Mouse (Mus musculus): ENCODE measurements around the gene Wwox. TPM values are rescaled to one million over a fixed set of nuclear protein-coding genes. Genes with fewer than 3 reads are reported as not detected.

Gene Wwox
- polyA plus RNA-seq, 1 experiment from 2014 or later = 9.0 TPM

DNA sequence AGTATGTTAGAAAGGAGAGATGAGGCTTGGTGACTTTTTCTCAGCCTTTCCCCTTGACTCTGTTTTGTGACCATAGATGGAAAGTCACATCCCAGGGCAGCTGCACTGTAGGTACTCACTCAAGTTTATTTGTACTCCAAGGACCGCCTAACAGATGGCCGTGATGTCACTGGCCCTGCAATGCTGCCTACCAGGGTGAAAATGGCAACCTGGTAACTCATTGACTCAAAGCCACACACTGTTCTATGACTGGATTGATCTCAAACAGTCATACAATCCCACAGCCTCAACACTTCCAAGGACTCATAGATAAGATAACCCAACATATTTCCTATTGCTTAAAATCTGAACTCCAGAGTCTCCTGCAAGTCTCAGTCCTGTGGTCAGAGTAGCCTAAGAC lies 754.3 kb downstream of the Wwox start:
- no peak overlapping the region for H3K4me3 ChIP-seq
- WGBS = 80% methylated on average over 2 of the region's 2 CpGs

DNA sequence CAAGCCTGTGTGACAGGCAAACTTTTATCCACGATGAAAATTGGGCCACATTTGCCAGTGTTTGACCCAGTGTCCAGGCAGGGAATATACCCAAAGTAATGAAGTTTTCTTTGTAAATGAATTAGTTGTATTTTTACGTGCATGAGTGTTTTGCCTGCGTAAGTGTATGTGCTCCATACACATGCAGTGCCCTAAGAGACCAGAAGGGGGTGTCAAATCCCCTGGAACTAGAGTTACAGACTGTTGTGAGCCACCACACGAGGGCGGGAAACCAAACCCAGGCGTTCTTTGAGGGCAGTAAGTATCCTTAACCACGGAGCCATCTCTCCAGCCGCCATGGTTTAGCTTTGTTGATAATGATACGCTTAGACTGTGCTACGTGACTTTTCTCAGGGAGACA lies 755.9 kb downstream of the Wwox start:
- Histone ChIP-seq H3K4me3 (no peak overlapping the region), H3K27ac (replicated peaks) (no peak overlapping the region), H3K27me3 (replicated peaks) (peaks cover 23% of the 10 kb centered on the region), H3K9me3 (no peaks in the 10 kb centered on the region), H3K4me2 (no peak overlapping the region), H3K4me1 (peaks cover 15% of the 10 kb centered on the region), H3K9ac (no peak overlapping the region), H3K36me3 (no peaks in the 10 kb centered on the region)
- 86% methylated on average over 10 of the region's 10 CpGs for WGBS
- no peak for ATAC-seq (ENCODE audit: extremely low read depth, insufficient number of reproducible peaks, low FRiP score, low TSS enrichment)

More for the DNA sequence above, 754.3 kb downstream of the Wwox start:
- no peak for ATAC-seq (ENCODE audit: extremely low read depth, insufficient number of reproducible peaks, low FRiP score, low TSS enrichment)
- Histone ChIP-seq H3K27me3 (replicated peaks) (peaks cover 10% of the 10 kb centered on the region), H3K9ac (no peak overlapping the region), H3K4me2 (no peak overlapping the region), H3K9me3 (no peaks in the 10 kb centered on the region), H3K27ac (replicated peaks) (no peak overlapping the region), H3K4me1 (peaks cover 6% of the 10 kb centered on the region; the same call in 1 of the 2 replicates), H3K36me3 (no peaks in the 10 kb centered on the region)

DNA sequence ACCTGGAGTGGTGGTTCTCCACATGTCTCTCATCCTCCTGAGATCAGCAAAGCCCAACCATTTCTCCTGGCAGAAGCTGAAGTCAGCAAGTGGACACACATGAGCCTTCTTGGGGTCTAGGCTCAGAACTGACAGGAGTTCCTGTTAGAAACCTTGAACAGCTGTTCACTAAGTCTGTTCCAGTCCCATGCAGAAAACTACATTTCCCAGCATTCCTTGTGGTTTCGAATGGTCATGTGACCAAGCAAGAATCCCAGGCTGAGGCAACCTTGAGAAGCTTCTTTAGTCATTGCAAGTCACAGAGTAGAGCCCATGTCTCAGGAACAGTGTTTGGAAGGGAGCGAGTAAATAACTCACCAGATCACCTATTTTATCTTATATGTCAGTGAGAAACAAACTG lies 757.4 kb downstream of the Wwox start:
- H3K9ac ChIP-seq = no peak overlapping the region
- H3K4me2 ChIP-seq = no peak overlapping the region
- H3K4me3 ChIP-seq = no peak overlapping the region
- ATAC-seq (ENCODE audit: extremely low read depth, insufficient number of reproducible peaks, low FRiP score, low TSS enrichment) = no peak
- no peak overlapping the region for H3K27ac ChIP-seq (replicated peaks)
- 60% methylated on average over 2 of the region's 2 CpGs for WGBS
- H3K27me3 ChIP-seq (replicated peaks) = peaks cover 33% of the 10 kb centered on the region
- peaks cover 15% of the 10 kb centered on the region for H3K4me1 ChIP-seq
- no peaks in the 10 kb centered on the region for H3K9me3 ChIP-seq
- H3K36me3 ChIP-seq = no peaks in the 10 kb centered on the region

DNA sequence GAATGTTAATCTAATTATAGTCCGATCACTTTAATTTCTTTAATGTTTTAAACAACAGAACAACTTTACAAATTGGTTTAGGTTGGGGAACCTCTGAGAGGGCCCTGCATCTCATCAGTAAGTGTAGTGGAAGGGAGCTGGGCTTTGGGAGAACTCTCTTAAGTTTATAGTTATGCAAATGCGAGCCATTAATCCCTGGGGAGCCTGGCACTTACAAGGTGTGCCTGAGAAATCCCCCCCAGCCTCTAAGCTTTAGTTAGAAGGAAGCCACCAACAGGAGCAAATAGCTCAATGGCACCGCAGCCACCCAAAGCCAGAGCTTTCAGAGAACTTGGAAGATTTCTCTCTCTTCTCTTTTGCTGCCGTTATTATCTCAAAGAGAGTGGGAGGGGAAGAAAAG lies 759.7 kb downstream of the Wwox start:
- Histone ChIP-seq H3K4me3 (no peak overlapping the region), H3K9me3 (no peaks in the 10 kb centered on the region), H3K9ac (no peak overlapping the region), H3K4me2 (peak overlapping the region; percentile 26), H3K27ac (replicated peaks) (no peak overlapping the region), H3K27me3 (replicated peaks) (peaks cover 36% of the 10 kb centered on the region), H3K36me3 (no peaks in the 10 kb centered on the region), H3K4me1 (peaks cover 10% of the 10 kb centered on the region; the same call in 1 of the 2 replicates)
- ATAC-seq (ENCODE audit: extremely low read depth, insufficient number of reproducible peaks, low FRiP score, low TSS enrichment) = no peak
- WGBS = 21% methylated on average over 4 of the region's 4 CpGs

DNA sequence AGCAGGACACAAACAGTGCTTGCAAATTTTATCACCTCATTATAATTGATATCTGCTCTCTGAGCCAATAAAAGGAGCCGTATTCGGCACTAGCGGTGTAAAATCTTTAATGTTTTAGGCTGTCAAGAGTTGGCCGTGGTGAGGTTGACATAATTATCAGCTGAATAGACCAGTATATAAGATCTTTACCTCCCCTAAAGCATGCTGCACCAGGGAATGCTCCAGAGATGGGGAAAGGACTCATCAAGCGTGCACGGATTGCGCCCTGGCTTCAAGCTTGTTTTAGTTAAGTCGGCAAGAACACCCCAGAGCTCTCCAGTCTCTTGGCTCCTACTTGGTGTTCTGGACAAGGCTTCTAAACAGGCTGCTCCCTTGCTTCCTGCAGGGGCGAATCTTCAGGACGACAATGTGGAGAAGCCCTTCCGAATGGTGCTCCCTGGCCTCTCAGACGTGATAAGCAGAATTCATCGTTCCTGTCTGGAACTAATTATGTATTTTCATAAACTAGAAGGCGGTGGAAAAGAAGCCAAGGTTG lies 760.2 kb downstream of the Wwox start:
- Histone ChIP-seq H3K27ac (replicated peaks) (no peak overlapping the region), H3K4me1 (peaks cover 9% of the 10 kb centered on the region; the same call in 1 of the 2 replicates), H3K36me3 (no peaks in the 10 kb centered on the region), H3K4me2 (peak overlapping the region; percentile 26), H3K9ac (no peak overlapping the region), H3K9me3 (no peaks in the 10 kb centered on the region), H3K4me3 (no peak overlapping the region), H3K27me3 (replicated peaks) (peaks cover 36% of the 10 kb centered on the region)
- no peak for ATAC-seq (ENCODE audit: extremely low read depth, insufficient number of reproducible peaks, low FRiP score, low TSS enrichment)
- WGBS = 18% methylated on average over 14 of the region's 14 CpGs

DNA sequence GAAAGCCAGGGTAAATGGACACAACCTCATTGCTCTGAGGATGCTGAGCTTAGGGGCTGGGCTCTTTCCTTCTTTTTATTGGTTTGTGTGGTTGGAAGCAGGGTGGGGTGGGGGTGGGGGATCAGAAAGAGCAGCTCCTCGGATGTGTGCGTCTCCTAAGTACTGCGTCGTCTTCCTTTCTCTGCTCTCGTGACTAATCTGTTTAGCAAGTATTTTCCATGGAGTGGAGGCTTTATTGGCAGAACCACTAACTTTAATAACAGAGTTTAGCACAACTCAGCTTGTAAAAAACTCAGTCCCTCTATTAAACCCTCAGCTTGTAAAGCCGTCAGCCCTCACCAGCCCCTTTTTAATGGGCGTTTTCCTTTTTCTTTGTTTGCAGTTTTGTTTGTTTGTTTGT lies 762.3 kb downstream of the Wwox start:
- WGBS = 64% methylated on average over 7 of the region's 7 CpGs
- no peak for ATAC-seq (ENCODE audit: extremely low read depth, insufficient number of reproducible peaks, low FRiP score, low TSS enrichment)
- Histone ChIP-seq H3K4me3 (no peak overlapping the region), H3K4me2 (no peak overlapping the region), H3K27ac (replicated peaks) (no peak overlapping the region), H3K4me1 (peaks cover 9% of the 10 kb centered on the region; the same call in 1 of the 2 replicates), H3K9me3 (no peaks in the 10 kb centered on the region), H3K9ac (no peak overlapping the region), H3K27me3 (replicated peaks) (peaks cover 36% of the 10 kb centered on the region), H3K36me3 (no peaks in the 10 kb centered on the region)

DNA sequence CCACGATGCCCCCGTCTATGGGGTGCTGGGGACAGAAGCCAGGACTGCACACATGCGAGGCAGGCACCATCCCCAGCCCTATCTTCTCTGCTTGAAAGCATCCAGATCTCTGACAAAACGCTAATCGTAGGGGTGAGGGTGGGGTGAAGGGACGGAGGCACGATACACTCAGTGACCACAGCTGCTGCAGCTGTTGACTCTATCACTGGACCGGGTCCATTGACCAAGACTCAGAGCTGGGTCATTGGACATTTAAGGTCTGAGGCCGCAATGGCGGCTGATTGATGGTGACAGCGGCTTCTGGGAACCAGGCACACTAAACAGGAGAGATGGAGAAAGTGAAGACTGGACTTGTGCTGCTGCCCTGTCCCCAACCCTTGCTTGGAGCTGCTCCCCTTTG lies 768.0 kb downstream of the Wwox start:
- Histone ChIP-seq H3K9me3 (no peaks in the 10 kb centered on the region), H3K4me3 (no peak overlapping the region), H3K27ac (replicated peaks) (no peak overlapping the region), H3K9ac (no peak overlapping the region), H3K4me2 (no peak overlapping the region), H3K4me1 (peaks cover 9% of the 10 kb centered on the region), H3K27me3 (replicated peaks) (0 out of 2 replicates have a peak, but pooled peaks cover 17% of the 10 kb centered on the region), H3K36me3 (no peaks in the 10 kb centered on the region)
- 57% methylated on average over 11 of the region's 11 CpGs for WGBS
- ATAC-seq (ENCODE audit: extremely low read depth, insufficient number of reproducible peaks, low FRiP score, low TSS enrichment) = no peak

DNA sequence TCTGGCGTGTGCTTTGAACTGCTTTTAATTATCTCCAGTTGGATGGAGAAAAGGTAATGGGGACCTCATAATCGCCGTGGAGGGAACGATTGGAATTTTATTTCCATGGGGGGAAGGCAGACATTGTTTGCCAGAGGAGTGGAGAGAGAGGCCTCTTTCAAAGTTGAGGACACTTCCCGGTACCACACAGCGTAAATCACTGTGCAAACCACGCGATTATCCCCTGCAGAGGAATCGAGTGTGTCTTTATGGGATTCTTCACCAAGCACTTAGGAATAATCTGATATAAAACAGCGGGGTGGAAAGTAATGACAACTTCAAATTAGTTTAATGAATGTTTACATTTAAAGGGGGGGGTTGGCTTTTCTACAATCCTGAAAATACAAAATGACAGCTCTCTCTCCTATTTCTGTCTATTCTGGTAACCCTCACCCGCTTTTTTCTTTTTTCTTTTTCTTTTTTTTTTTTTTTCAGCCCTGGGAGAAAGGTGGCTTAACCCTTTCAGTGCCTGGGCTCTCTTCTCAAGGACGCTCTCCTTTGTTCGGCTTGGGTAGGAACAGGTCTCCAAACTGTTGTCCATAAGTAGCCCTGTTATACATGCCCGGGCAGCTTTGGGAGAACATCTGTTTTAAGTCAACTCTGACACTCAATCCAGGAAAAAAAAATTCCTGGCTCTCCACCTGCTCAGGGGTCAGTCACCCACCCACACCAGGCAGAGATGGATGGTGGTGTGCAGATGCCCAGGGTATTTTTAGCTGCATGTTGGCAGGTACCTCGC lies 769.1 kb downstream of the Wwox start:
- Histone ChIP-seq H3K4me2 (no peak overlapping the region), H3K4me1 (peaks cover 9% of the 10 kb centered on the region), H3K36me3 (no peaks in the 10 kb centered on the region), H3K4me3 (no peak overlapping the region), H3K27me3 (replicated peaks) (0 out of 2 replicates have a peak, but pooled peaks cover 16% of the 10 kb centered on the region), H3K9ac (no peak overlapping the region), H3K27ac (replicated peaks) (no peak overlapping the region), H3K9me3 (no peaks in the 10 kb centered on the region)
- no peak for ATAC-seq (ENCODE audit: extremely low read depth, insufficient number of reproducible peaks, low FRiP score, low TSS enrichment)
- WGBS = 54% methylated on average over 15 of the region's 15 CpGs

DNA sequence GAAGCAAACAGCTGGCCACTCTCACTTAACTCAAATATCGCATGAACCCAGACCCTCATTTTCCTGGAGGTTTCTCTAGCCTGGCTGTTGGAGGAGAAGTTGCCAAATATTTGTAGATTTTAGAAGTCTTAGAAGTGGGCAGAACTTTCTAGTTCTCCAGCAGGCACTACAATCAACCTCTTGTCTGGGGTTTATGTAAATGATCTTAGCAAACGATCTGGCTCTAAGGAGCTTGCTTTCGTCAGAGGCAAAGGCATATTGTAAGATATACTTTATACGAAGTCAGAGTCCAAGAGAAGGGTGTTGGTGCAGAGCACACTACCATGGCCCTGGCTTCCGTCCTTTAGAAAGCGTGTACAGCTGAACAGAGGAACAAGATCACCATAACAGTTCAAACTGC lies 770.6 kb downstream of the Wwox start:
- Histone ChIP-seq H3K4me3 (no peak overlapping the region), H3K9me3 (no peaks in the 10 kb centered on the region), H3K9ac (no peak overlapping the region), H3K36me3 (no peaks in the 10 kb centered on the region), H3K4me1 (peaks cover 9% of the 10 kb centered on the region), H3K27ac (replicated peaks) (no peak overlapping the region), H3K27me3 (replicated peaks) (0 out of 2 replicates have a peak, but pooled peaks cover 19% of the 10 kb centered on the region), H3K4me2 (no peak overlapping the region)
- ATAC-seq (ENCODE audit: extremely low read depth, insufficient number of reproducible peaks, low FRiP score, low TSS enrichment) = no peak
- 60% methylated on average over 6 of the region's 6 CpGs for WGBS

DNA sequence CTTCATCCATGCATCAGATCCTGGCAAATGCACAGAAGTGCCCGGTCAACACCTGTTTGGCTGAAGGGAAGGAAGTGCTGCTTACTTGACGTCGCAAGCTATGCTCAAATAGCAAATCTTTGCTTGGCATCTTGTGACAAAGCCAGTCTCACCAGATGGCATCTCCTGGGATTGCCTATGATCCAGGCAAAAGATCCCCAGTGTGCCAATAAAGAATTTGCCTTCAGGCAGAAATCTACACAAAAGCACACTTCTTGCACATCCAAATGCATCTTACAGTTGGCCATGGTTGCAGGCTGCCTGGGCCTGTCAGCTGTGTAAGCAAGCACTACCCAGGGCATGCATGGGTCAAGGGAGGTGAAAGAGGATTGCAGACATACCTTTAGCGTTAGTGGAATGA lies 773.7 kb downstream of the Wwox start:
- no peak for ATAC-seq (ENCODE audit: extremely low read depth, insufficient number of reproducible peaks, low FRiP score, low TSS enrichment)
- Histone ChIP-seq H3K4me3 (no peak overlapping the region), H3K4me2 (no peak overlapping the region), H3K27me3 (replicated peaks) (0 out of 2 replicates have a peak, but pooled peaks cover 19% of the 10 kb centered on the region), H3K36me3 (no peaks in the 10 kb centered on the region), H3K9ac (no peak overlapping the region), H3K27ac (replicated peaks) (no peak overlapping the region), H3K9me3 (no peaks in the 10 kb centered on the region), H3K4me1 (peaks cover 21% of the 10 kb centered on the region)
- WGBS = 73% methylated on average over 4 of the region's 4 CpGs

DNA sequence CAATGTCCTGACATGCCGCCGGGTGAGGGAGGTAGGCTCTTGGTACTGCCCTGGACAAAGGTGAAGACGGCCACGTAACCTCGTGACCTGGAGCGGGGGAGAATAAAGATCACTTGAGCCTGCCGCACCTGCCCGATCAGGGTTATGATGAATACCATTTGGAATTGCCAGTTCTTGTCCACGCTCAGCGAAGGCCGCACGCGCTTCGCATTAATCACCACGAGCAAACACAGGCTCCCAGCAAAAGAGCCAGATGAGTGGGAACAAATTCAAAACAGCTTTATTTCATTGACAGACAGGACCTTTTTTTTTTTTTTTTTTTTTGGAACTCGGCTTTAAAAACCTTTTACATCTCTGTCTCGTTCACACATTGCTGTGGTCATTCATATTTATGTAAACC lies 775.4 kb downstream of the Wwox start:
- H3K27ac ChIP-seq (replicated peaks) = no peak overlapping the region
- 0 out of 2 replicates have a peak, but pooled peaks cover 12% of the 10 kb centered on the region for H3K27me3 ChIP-seq (replicated peaks)
- no peak overlapping the region for H3K4me3 ChIP-seq
- H3K9me3 ChIP-seq = no peaks in the 10 kb centered on the region
- no peaks in the 10 kb centered on the region for H3K36me3 ChIP-seq
- ATAC-seq (ENCODE audit: extremely low read depth, insufficient number of reproducible peaks, low FRiP score, low TSS enrichment) = no peak
- peaks cover 12% of the 10 kb centered on the region; the same call in 1 of the 2 replicates for H3K4me1 ChIP-seq
- 80% methylated on average over 17 of the region's 17 CpGs for WGBS
- H3K4me2 ChIP-seq = no peak overlapping the region
- H3K9ac ChIP-seq = no peak overlapping the region

DNA sequence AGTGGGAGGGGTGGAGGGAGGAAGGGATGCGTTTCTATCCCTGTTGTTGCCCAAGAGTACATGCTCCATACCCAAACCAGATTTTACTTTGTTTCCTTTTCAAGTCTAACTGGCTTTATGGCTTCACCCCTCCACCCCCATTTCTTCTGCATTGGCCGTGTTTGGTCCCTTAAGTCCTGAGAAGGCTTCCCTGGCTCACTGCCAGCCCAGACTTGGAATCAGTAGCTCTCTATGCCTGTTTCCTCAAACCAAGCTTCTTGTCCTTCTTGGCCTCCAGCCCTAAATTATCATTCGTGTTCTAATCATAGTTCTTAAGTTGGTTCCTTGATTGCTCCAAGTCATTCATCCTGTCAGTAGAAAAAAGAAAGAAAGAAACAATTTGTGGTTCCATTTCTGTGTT lies 777.3 kb downstream of the Wwox start:
- H3K27ac ChIP-seq (replicated peaks) = no peak overlapping the region
- 0 out of 2 replicates have a peak, but pooled peaks cover 12% of the 10 kb centered on the region for H3K27me3 ChIP-seq (replicated peaks)
- H3K9me3 ChIP-seq = no peaks in the 10 kb centered on the region
- 45% methylated on average over 3 of the region's 3 CpGs for WGBS
- H3K9ac ChIP-seq = no peak overlapping the region
- no peak overlapping the region for H3K4me3 ChIP-seq
- H3K4me1 ChIP-seq = peaks cover 12% of the 10 kb centered on the region; the same call in 1 of the 2 replicates
- H3K4me2 ChIP-seq = no peak overlapping the region
- no peak for ATAC-seq (ENCODE audit: extremely low read depth, insufficient number of reproducible peaks, low FRiP score, low TSS enrichment)
- H3K36me3 ChIP-seq = no peaks in the 10 kb centered on the region

All from heart, embryonic 13.5 days (tissue).